Mouse (Mus musculus): ENCODE measurements at regions not wholly inside any gene's neighbourhood (a gene's known extent, or its start where the extent isn't known, plus 50 kb on each side); places are given as distances from the start of the nearest gene placed in this dataset.

DNA sequence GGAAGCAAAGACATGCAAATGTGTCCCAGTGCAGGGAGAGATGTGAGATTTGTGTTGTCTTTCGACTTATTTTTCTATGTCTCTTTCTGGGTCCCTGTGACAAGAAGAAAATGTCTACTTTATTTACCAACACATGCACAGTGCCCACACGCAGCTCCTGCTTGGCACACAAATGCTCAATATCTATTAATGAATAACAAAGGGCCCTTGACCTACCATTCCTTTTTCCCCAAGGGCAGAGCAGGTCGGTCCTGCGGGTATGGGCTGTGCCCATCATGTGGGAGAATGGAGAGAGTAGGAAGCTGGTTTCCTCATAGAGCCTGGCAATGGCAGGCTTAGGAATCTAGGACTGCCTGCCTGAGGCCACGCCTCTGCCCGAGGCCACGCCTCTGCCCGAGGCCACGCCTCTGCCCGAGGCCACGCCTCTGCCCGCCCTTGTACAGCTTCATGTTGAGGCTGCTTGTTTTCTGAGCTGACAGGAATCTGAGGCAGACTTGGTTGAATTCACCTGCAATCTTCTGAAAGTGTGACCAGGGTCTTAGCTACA, 98.8 kb upstream of the Ankrd28 start:
- no peak for TF ChIP-seq CHD2 (IDR thresholded peaks at IDR 0.05; ENCODE audit: low read depth, low read length)
- TF ChIP-seq HCFC1 (IDR thresholded peaks at IDR 0.05; ENCODE audit: borderline replicate concordance, insufficient read depth, low read length): no peak
- TF ChIP-seq ZC3H11A (IDR thresholded peaks at IDR 0.05; ENCODE audit: borderline replicate concordance, low read depth, low read length): no peak
- no peak for TF ChIP-seq MAFK (IDR thresholded peaks at IDR 0.05; ENCODE audit: insufficient read depth, low read depth, low read length)
- TF ChIP-seq ZNF384 (IDR thresholded peaks at IDR 0.05; ENCODE audit: low read depth, low read length): no peak

Measured in ES-E14 (cell line).